Mouse (Mus musculus) subcutaneous adipose tissue, adult 2 months (tissue): ENCODE data around the gene Gm19935. TPM values are rescaled to one million over a fixed set of nuclear protein-coding genes. Genes with fewer than 3 reads are reported as not detected.

Experiments used
- polyA plus RNA-seq: library from polyadenylated mRNA; depleted of rRNA; stranded (reverse); fragments of >200 nt; gene quantifications from 2 replicates; pipeline ENCODE4 v1.2.3, GENCODE M21; 2012; ENCODE audit warnings: low replicate concordance; rRNA removed

Gene Gm19935
- polyA plus RNA-seq: 0.21 and 0.24 TPM in 2 replicates

GRCm38 (mm10) chr8:90817293-90817692 is at the start of gene Gm19935:
Gm19935 (minus strand) TSS chr8:90817393.

DNA sequence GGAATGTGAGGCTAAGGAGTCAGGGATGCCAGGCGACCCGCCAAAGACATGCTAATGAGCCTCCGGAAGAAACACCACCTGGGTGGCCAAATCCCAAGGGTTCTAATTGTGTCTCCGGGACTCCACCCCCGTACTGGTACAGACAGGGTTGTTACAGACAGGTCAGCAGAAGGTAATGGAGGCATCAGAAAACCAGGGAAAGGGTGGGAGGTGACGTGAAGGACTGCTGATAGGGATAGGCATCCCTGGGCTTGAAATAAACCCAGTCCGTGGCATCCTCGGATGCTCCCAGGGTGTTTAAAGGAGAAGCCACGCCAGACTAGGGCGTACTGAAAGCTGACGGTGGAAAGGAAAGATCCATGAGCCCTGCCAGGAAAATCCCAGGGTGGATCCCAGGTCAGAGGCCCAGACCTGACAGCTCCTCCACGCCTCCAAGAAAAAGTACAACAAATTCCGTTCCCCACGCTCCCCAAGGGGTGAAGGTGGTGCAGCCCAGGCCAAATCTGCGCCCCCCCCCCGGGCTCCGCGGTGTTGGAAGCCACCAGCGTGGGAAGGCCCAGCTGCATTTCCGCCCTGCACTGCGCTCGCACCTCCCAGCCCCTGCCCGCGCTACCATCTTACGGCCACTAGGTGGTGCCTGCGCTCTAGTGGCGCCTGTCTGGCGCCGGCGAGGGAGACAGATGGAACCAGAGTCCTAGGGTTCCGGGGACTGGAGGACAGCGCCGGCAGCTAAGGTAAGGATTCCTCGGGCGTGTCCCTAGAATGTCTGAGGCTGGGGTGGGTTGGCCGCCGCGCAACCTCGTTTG is 11.2 kb upstream of the Gm19935 start, which contains the start of gene Chd9:
TSS of gene Chd9 (plus strand) at position 172 of the 806 bp plus-strand sequence.

Other genes with a start within 250 kb of the Gm19935 start
- 79.1 and 160 TPM in 2 replicates for gene Chd9, start 11.0 kb upstream of the Gm19935 start, polyA plus RNA-seq